Mouse (Mus musculus) mammary gland, adult 2 months (tissue): Measurements from ENCODE around the gene Ugt1a9. TPM values are rescaled to one million over a fixed set of nuclear protein-coding genes. Genes with fewer than 3 reads are reported as not detected.

Experiments
- polyA plus RNA-seq: library from polyadenylated mRNA; depleted of rRNA; stranded (reverse); fragments of >200 nt; gene quantifications from 2 replicates; pipeline ENCODE4 v1.2.3, GENCODE M21; 2012; ENCODE audit warnings: low replicate concordance; rRNA removed

The Ugt1a9 gene
- polyA plus RNA-seq, result 0.10 and 0.30 TPM in 2 replicates

GRCm38 (mm10) chr1:88070495-88070894, at the start of gene Ugt1a9:
TSS of gene Ugt1a9 (plus strand) at chr1:88070800.

GRCm38 (mm10) chr1:88055088-88055487, 15.5 kb upstream of the Ugt1a9 start, which contains the start of gene Ugt1a10:
TSS of gene Ugt1a10 (plus strand) at chr1:88055388.

GRCm38 (mm10) chr1:88087513-88087912, 16.9 kb downstream of the Ugt1a9 start, which contains the start of gene Ugt1a8:
TSS of gene Ugt1a8 (plus strand) at chr1:88087813.

GRCm38 (mm10) chr1:88094941-88095492, 24.4 kb downstream of the Ugt1a9 start, which contains the start of gene Ugt1a7c:
TSS of gene Ugt1a7c (plus strand) at chr1:88095062.

GRCm38 (mm10) chr1:88103019-88103418, 32.4 kb downstream of the Ugt1a9 start, which contains the start of gene Ugt1a6b:
TSS of gene Ugt1a6b (plus strand) at chr1:88103252.

GRCm38 (mm10) chr1:88134457-88135011, 63.9 kb downstream of the Ugt1a9 start, which contains the start of gene Ugt1a6a:
TSS of gene Ugt1a6a (plus strand) at chr1:88134809.

DNA sequence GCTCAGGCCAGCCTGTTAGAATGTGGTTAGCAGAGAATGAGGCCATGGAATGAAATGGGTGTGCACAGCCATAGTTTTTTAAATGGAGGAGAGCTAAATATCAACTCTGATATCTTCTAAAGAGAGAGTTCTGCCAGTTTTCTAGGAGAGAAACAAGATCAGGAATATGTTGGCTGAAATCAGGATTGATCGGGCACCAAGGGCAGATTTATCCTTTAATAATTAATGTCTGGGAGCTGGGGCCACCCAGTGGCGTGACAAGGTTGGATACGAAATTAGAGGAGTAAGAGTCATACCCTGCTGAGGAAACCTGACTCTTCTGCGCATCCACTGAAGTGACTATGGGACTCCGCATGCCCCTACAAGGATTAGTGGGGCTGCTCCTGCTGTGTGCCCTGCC, 95.1 kb downstream of the Ugt1a9 start, which contains the start of gene Ugt1a5:
Gene Ugt1a5, plus strand, starts transcription at position 302 of the 400 bp plus-strand sequence.

DNA sequence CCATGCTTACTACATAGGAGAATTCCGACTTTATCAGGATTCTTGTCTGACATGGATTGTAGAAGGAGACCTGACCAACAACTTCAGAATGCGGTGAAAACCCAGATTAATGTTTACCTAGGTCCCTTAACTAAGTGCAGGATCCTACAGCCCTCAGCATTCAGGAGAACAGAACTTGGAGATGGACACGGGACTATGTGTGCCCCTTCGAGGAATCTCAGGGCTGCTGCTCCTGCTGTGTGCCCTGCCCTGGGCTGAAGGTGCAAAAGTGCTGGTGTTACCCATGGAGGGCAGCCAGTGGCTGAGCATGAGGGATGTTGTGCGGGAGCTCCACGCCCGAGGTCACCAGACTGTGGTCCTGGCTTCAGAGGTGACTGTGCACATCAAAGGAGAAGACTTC, 129.9 kb downstream of the Ugt1a9 start, which contains the start of gene Ugt1a2:
Gene Ugt1a2, plus strand, starts transcription at position 146 of the 400 bp plus-strand sequence.

DNA sequence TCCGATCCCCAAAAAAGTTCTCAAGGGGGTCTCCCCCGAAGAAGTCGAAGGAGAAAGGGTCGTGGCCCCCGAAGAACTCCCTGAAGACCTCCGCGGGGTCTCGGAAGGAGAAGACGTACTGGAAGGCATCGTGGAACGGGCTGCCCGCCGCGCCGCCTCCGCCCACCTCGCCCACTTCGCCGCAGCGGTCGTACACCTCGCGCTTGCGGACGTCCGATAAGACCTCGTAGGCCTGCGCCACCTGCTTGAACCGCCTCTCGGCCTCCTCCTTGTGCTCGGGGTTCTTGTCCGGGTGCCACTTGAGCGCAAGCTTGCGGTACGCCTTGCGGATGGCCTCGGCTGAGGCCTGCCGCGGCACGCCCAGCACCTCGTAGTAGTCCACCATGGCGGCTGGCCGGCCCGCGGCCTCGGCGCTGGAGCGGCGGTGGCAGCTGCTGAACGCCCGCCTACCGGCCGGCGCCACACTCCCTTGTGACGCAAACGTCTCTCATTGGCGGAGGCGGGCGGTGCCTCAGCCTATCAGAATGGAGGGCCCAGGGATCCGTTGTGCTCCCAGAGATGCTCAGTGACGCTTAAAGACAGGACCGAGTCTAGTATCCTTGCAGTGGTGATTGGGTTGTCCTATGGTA, 134.8 kb downstream of the Ugt1a9 start, which contains the start of gene Dnajb3:
Gene Dnajb3, minus strand, starts transcription at position 489 of the 629 bp plus-strand sequence.

GRCm38 (mm10) chr1:88211812-88212211, 141.2 kb downstream of the Ugt1a9 start, which contains the start of gene Ugt1a1:
TSS of gene Ugt1a1 (plus strand) at chr1:88211959.

GRCm38 (mm10) chr1:88226670-88227379, 156.2 kb downstream of the Ugt1a9 start, which contains the start of gene Mroh2a:
TSS of gene Mroh2a (plus strand) at chr1:88226986.

Other genes starting within 250 kb of the Ugt1a9 start
- 51.3 and 67.1 TPM in 2 replicates for gene Dgkd, start 217.5 kb upstream of the Ugt1a9 start, polyA plus RNA-seq
- 5.8 and 15.8 TPM in 2 replicates for gene Usp40, start 62.2 kb upstream of the Ugt1a9 start, polyA plus RNA-seq
- not detected in 2 replicates for gene Ugt1a10, start 15.4 kb upstream of the Ugt1a9 start, polyA plus RNA-seq
- gene Ugt1a8, start 17.0 kb downstream of the Ugt1a9 start, polyA plus RNA-seq, result 0.11 TPM in 1 of 2 replicates, not detected in the other
- 2.8 and 3.6 TPM in 2 replicates for gene Ugt1a7c, start 24.3 kb downstream of the Ugt1a9 start, polyA plus RNA-seq
- 18.2 and 37.5 TPM in 2 replicates for gene Ugt1a6b, start 32.5 kb downstream of the Ugt1a9 start, polyA plus RNA-seq
- gene Ugt1a6a, start 64.0 kb downstream of the Ugt1a9 start, polyA plus RNA-seq, result 24.6 and 50.6 TPM in 2 replicates
- 0.10 and 0.46 TPM in 2 replicates for gene Ugt1a5, start 95.2 kb downstream of the Ugt1a9 start, polyA plus RNA-seq
- 0.16 and 0.23 TPM in 2 replicates for gene Ugt1a2, start 129.8 kb downstream of the Ugt1a9 start, polyA plus RNA-seq
- gene Dnajb3, start 135.0 kb downstream of the Ugt1a9 start, polyA plus RNA-seq, result 0.52 and 1.2 TPM in 2 replicates
- gene Ugt1a1, start 141.2 kb downstream of the Ugt1a9 start, polyA plus RNA-seq, result 0.66 and 2.0 TPM in 2 replicates
- 0.16 TPM in 2 replicates for gene Mroh2a, start 156.2 kb downstream of the Ugt1a9 start, polyA plus RNA-seq
- gene Hjurp, start 206.8 kb downstream of the Ugt1a9 start, polyA plus RNA-seq, result 34.6 and 70.9 TPM in 2 replicates
- 0.05 TPM in 1 of 2 replicates, not detected in the other for gene Trpm8, start 206.9 kb downstream of the Ugt1a9 start, polyA plus RNA-seq